Mouse (Mus musculus) limb, embryonic 11.5 days (tissue): ENCODE measurements around the gene Arhgef1. TPM values are rescaled to one million over a fixed set of nuclear protein-coding genes. Genes with fewer than 3 reads are reported as not detected.
A peak's percentile ranks its signal among the peaks of the same experiment; 100 is the strongest.

ENCODE experiments used
- ATAC-seq: fragments of 200-750 bp; cut with Nextera tagmentation; 2 replicates; pipeline ENCODE4 v1.8.0; 2017; ENCODE audit warnings: low read depth; ENCODE audit not compliant: insufficient number of reproducible peaks, low FRiP score, low TSS enrichment
- DNase-seq: peaks from one replicate; pipeline ENCODE4 v3.0.0-alpha.2; 2015; ENCODE audit warnings: low spot score
- H3K27ac ChIP-seq: fragments of 300-500 bp; sonication (generic); replicated peaks from 2 replicates; pipeline ENCODE4 v1.5.1; 2014; ENCODE audit warnings: low read depth, mild to moderate bottlenecking, low read length
- H3K27me3 ChIP-seq: fragments of 300-500 bp; sonication (generic); 2 replicates; pipeline ENCODE4 v1.6.1; 2014; ENCODE audit warnings: mild to moderate bottlenecking, low read length, mixed read lengths; ENCODE audit not compliant: control insufficient read depth, insufficient read depth
- H3K36me3 ChIP-seq: fragments of 300-500 bp; sonication (generic); 2 replicates; pipeline ENCODE4 v1.6.1; 2014; ENCODE audit warnings: mild to moderate bottlenecking, low read length, moderate library complexity, mixed read lengths; ENCODE audit not compliant: control insufficient read depth, insufficient read depth
- H3K4me1 ChIP-seq: fragments of 300-500 bp; sonication (generic); 2 replicates; pipeline ENCODE4 v1.6.1; 2014; ENCODE audit warnings: low read length, mixed read lengths; ENCODE audit not compliant: control insufficient read depth, insufficient read depth
- H3K4me2 ChIP-seq: fragments of 300-500 bp; sonication (generic); 2 replicates; pipeline ENCODE4 v1.6.1; 2014; ENCODE audit warnings: low read depth, mild to moderate bottlenecking, moderate library complexity; ENCODE audit not compliant: severe bottlenecking
- H3K4me3 ChIP-seq: fragments of 300-500 bp; sonication (generic); 2 replicates; pipeline ENCODE4 v1.5.1; 2014; ENCODE audit warnings: low read depth, low read length
- H3K9ac ChIP-seq: fragments of 300-500 bp; sonication (generic); 2 replicates; pipeline ENCODE4 v1.6.1; 2014; ENCODE audit warnings: mild to moderate bottlenecking, low read length
- H3K9me3 ChIP-seq: fragments of 300-500 bp; sonication (generic); 2 replicates; pipeline ENCODE4 v1.6.1; 2016; ENCODE audit warnings: low read length; ENCODE audit not compliant: control insufficient read depth
- WGBS: fragments of 180-500 bp; shearing (Covaris S2); extraction: QIAGEN DNeasy Blood & Tissue Kit; methylation state at CpG from one replicate; pipeline ENCODE4 v1.1.7; 2014; 5-methylcytosine and 5-hydroxymethylcytosine counted together
- polyA plus RNA-seq: library from polyadenylated mRNA; unstranded; fragments of >200 nt; fragmentation: Nextera tagmentation; extraction: Ambion mirVana; gene quantifications from 2 replicates; pipeline ENCODE4 v1.2.1, GENCODE M21; 2014

Gene Arhgef1
- polyA plus RNA-seq, 1 experiment from 2014 or later, result 69.9 TPM

- H3K4me1 ChIP-seq, result no peaks in the 10 kb centered on the region
- H3K27me3 ChIP-seq, result 0 out of 2 replicates have a peak, but pooled peaks cover 3% of the 10 kb centered on the region
- H3K9me3 ChIP-seq, result peaks cover 7% of the 10 kb centered on the region; the same call in 1 of the 2 replicates
- WGBS, result 69% methylated on average over 17 of the region's 17 CpGs
- no peak overlapping the region for H3K4me2 ChIP-seq
- ATAC-seq (no peak), DNase-seq (no peak)
- no peaks in the 10 kb centered on the region for H3K36me3 ChIP-seq
- no peak overlapping the region for H3K27ac ChIP-seq
- no peak overlapping the region for H3K4me3 ChIP-seq
- H3K9ac ChIP-seq, result no peak overlapping the region
These were observed 33.6 kb upstream of the Arhgef1 start for GRCm38 (mm10) chr7:24869080-24869479.

GRCm38 (mm10) chr7:24869532-24870165, 33.1 kb upstream of the Arhgef1 start, which contains the start of the genes Lypd4 and Dmrtc2:
Gene Lypd4, minus strand, starts transcription at chr7:24869941.
Gene Dmrtc2, plus strand, starts transcription at chr7:24870057.
- Histone ChIP-seq H3K27me3 (0 out of 2 replicates have a peak, but pooled peaks cover 3% of the 10 kb centered on the region), H3K4me3 (no peak within 1 kb of the TSS), H3K4me1 (no peaks in the 10 kb centered on the region), H3K27ac (no peak within 1 kb of the TSS), H3K9ac (no peak within 1 kb of the TSS), H3K9me3 (peaks cover 7% of the 10 kb centered on the region; the same call in 1 of the 2 replicates), H3K4me2 (no peak within 1 kb of the TSS), H3K36me3 (no peaks in the 10 kb centered on the region)
- 47% methylated on average over 39 of the region's 41 CpGs for WGBS
- DNase-seq (no peak), ATAC-seq (no peak)

- H3K27ac ChIP-seq, result no peak overlapping the region
These were observed 25.1 kb upstream of the Arhgef1 start for GRCm38 (mm10) chr7:24877588-24877987.

GRCm38 (mm10) chr7:24879620-24880019, 23.1 kb upstream of the Arhgef1 start:
- Histone ChIP-seq H3K27me3 (no peaks in the 10 kb centered on the region), H3K36me3 (no peaks in the 10 kb centered on the region), H3K9me3 (no peaks in the 10 kb centered on the region), H3K27ac (no peak overlapping the region), H3K4me1 (no peaks in the 10 kb centered on the region), H3K9ac (no peak overlapping the region), H3K4me3 (no peak overlapping the region), H3K4me2 (no peak overlapping the region)
- DNase-seq, result no peak
- ATAC-seq, result no peak
- WGBS, result 31% methylated on average over 2 of the region's 2 CpGs

More at GRCm38 (mm10) chr7:24877588-24877987, 25.1 kb upstream of the Arhgef1 start:
- Histone ChIP-seq H3K9me3 (no peaks in the 10 kb centered on the region), H3K4me2 (no peak overlapping the region), H3K36me3 (no peaks in the 10 kb centered on the region), H3K4me1 (no peaks in the 10 kb centered on the region), H3K4me3 (no peak overlapping the region), H3K9ac (no peak overlapping the region), H3K27me3 (no peaks in the 10 kb centered on the region)
- WGBS, result 60% methylated on average over 3 of the region's 3 CpGs
- ATAC-seq (no peak), DNase-seq (no peak)

GRCm38 (mm10) chr7:24882416-24883199, 20.1 kb upstream of the Arhgef1 start:
- no peak overlapping the region for H3K4me3 ChIP-seq
- H3K4me1 ChIP-seq, result peaks cover 19% of the 10 kb centered on the region
- no peaks in the 10 kb centered on the region for H3K9me3 ChIP-seq
- H3K27ac ChIP-seq, result no peak overlapping the region
- H3K4me2 ChIP-seq, result no peak overlapping the region
- ATAC-seq (no peak), DNase-seq (no peak)
- peaks cover 16% of the 10 kb centered on the region for H3K36me3 ChIP-seq
- 90% methylated on average over 9 of the region's 9 CpGs for WGBS
- no peaks in the 10 kb centered on the region for H3K27me3 ChIP-seq
- H3K9ac ChIP-seq, result no peak overlapping the region

GRCm38 (mm10) chr7:24883896-24884692, 18.6 kb upstream of the Arhgef1 start, which contains the start of gene Rps19:
Gene Rps19, plus strand, starts transcription at chr7:24884371.
- peak; percentile 99 for DNase-seq
- Histone ChIP-seq H3K27ac (peak within 1 kb of the TSS; percentile 82), H3K4me3 (peak within 1 kb of the TSS; percentile 100), H3K4me1 (peaks cover 19% of the 10 kb centered on the region), H3K9me3 (no peaks in the 10 kb centered on the region), H3K27me3 (no peaks in the 10 kb centered on the region), H3K4me2 (peak within 1 kb of the TSS; percentile 77), H3K36me3 (peaks cover 25% of the 10 kb centered on the region), H3K9ac (peak within 1 kb of the TSS; percentile 100)
- under 1% methylated on average over 57 of the region's 57 CpGs for WGBS
- peak; percentile 94 for ATAC-seq

GRCm38 (mm10) chr7:24884693-24885291, 17.9 kb upstream of the Arhgef1 start:
- H3K4me2 ChIP-seq, result peak overlapping the region; percentile 77
- no peak for ATAC-seq

More at GRCm38 (mm10) chr7:24884693-24885291, 17.9 kb upstream of the Arhgef1 start:
- Histone ChIP-seq H3K27ac (peak overlapping the region; percentile 82), H3K9me3 (no peaks in the 10 kb centered on the region), H3K9ac (peak overlapping the region; percentile 100), H3K36me3 (peaks cover 31% of the 10 kb centered on the region), H3K4me3 (peak overlapping the region; percentile 100), H3K4me1 (peaks cover 19% of the 10 kb centered on the region), H3K27me3 (no peaks in the 10 kb centered on the region)
- no peak for DNase-seq
- 0% methylated on average over 47 of the region's 47 CpGs for WGBS
